Mouse (Mus musculus): ENCODE data around the gene Cables2.

- no peak for TF ChIP-seq CTCF (conservative IDR thresholded peaks at IDR 0.05; ENCODE audit: low read length)
- no peak for TF ChIP-seq NANOG (IDR thresholded peaks at IDR 0.05; ENCODE audit: borderline replicate concordance, low read length)
- no peak for TF ChIP-seq POU5F1 (IDR thresholded peaks at IDR 0.05; ENCODE audit: borderline replicate concordance, low read length)
Observed at GRCm38 (mm10) chr2:180300252-180300651, 27.0 kb upstream of the Cables2 start.

All from E14TG2a.4 (cell line).